Mouse (Mus musculus) megakaryocyte, embryonic 14.5 days (primary cell): Measurements from ENCODE around the gene Otud7b.

Source experiments
- FLI1 ChIP-seq: IDR thresholded peaks from 2 replicates; pipeline ENCODE4 v1.6.1; 2012; ENCODE audit warnings: low read length, inconsistent platforms, mixed read lengths
- GATA1 ChIP-seq: IDR thresholded peaks from 3 replicates; pipeline ENCODE4 v1.6.1; 2012; ENCODE audit warnings: mixed read lengths, low read length, inconsistent platforms, borderline replicate concordance

DNA sequence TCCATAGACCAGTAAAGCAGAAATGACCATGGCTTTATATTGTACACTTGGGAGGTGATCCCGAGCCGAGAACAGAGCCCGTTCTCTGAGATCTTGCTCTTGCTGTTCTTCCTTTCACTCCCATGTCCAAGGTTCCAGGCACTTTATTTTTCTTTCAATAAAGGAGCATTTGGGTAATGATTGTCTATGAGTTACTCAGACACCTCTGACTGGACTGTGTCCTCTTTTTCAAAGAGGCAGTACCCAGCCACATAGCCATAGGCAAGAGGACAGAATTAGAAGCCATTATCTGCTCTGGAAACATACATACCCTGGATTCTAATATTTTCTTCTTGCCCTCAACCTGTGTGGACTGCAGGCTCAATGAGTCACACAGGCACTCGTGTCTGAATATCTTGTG is 55.5 kb downstream of the Otud7b start:
- TF ChIP-seq FLI1 (no peak), GATA1 (no peak)
